Mouse (Mus musculus) ES-Bruce4 (cell line): ENCODE measurements at regions not wholly inside any gene's neighbourhood (a gene's known extent, or its start where the extent isn't known, plus 50 kb on each side); places are given as distances from the start of the nearest gene placed in this dataset.

Source experiments
- CTCF ChIP-seq: IDR thresholded peaks from one replicate; pipeline ENCODE4 v1.8.1; 2011; ENCODE audit warnings: low read depth, low read length
- POLR2A ChIP-seq: IDR thresholded peaks from one replicate; pipeline ENCODE4 v1.8.1; 2011; ENCODE audit warnings: low read length; ENCODE audit not compliant: insufficient read depth

GRCm38 (mm10) chr13:107904051-107904740 is 140.1 kb upstream of the Smim15 start:
- TF ChIP-seq POLR2A (no peak), CTCF (no peak)
